Mouse (Mus musculus): ENCODE measurements around the gene Lrguk.

DNA sequence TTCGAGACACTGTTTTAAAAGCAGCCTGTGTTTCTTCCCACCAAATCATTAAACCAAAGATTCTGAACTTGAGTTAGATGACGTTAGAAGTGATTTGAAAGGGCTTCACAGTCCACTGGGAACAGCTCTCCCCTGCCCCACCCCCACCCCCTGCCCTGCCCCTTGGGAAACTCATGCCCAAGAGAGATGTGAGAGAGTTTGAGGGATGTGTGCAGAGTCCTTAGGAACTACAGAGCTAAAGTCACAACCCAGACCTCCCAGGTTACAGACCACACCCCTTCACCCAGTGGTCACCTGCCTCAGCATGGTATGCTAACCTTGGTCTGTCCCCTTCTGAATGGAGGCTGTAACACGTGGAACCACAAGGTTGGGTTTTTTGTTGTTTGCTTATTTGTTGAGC lies 62.3 kb downstream of the Lrguk start:
- TF ChIP-seq CTCF (IDR thresholded peaks at IDR 0.05 in 2 of 3, conservative IDR thresholded peaks at IDR 0.05 in 1 of 3; ENCODE audit: control insufficient read depth in 1 of 3, insufficient read depth in 1 of 3, low read depth in 2 of 3, low read length in 3 of 3, poor library complexity in 1 of 3, severe bottlenecking in 1 of 3) (no peak), KAT2A (conservative IDR thresholded peaks at IDR 0.05; ENCODE audit: low read depth, low read length) (no peak), MAFK (IDR thresholded peaks at IDR 0.05; ENCODE audit: borderline replicate concordance, low read depth, low read length) (no peak), USF2 (IDR thresholded peaks at IDR 0.05; ENCODE audit: borderline replicate concordance in 1 of 2, insufficient read depth in 1 of 2, low read depth in 1 of 2, low read length in 2 of 2) (no peak), POLR2AphosphoS5 (IDR thresholded peaks at IDR 0.05; ENCODE audit: borderline replicate concordance, low read depth, low read length) (no peak), ZC3H11A (IDR thresholded peaks at IDR 0.05; ENCODE audit: low read depth, low read length) (no peak), ZNF384 (IDR thresholded peaks at IDR 0.05; ENCODE audit: low read depth, low read length) (no peak), CHD1 (IDR thresholded peaks at IDR 0.05; ENCODE audit: low read depth, low read length) (no peak), ZMIZ1 (IDR thresholded peaks at IDR 0.05; ENCODE audit: low read depth, low read length) (no peak), POLR2A (IDR thresholded peaks at IDR 0.05; ENCODE audit: control insufficient read depth in 1 of 2, insufficient read depth in 1 of 2, low read depth in 1 of 2, low read length in 2 of 2, poor library complexity in 1 of 2) (no peak), RCOR1 (IDR thresholded peaks at IDR 0.05; ENCODE audit: low read depth, low read length) (no peak), TBP (IDR thresholded peaks at IDR 0.05; ENCODE audit: low read depth, low read length) (no peak), GABPA (IDR thresholded peaks at IDR 0.05; ENCODE audit: low read depth, low read length) (no peak)
